Mouse (Mus musculus) kidney, postnatal 4 days (tissue): ENCODE results near the gene Lpar3.

ENCODE experiments used
- DNase-seq, 2 experiments: peaks; one replicate each; pipeline ENCODE4 v3.0.0; 2021; ENCODE audit warnings: mixed read lengths in 2 of 2

Gene Lpar3

DNA sequence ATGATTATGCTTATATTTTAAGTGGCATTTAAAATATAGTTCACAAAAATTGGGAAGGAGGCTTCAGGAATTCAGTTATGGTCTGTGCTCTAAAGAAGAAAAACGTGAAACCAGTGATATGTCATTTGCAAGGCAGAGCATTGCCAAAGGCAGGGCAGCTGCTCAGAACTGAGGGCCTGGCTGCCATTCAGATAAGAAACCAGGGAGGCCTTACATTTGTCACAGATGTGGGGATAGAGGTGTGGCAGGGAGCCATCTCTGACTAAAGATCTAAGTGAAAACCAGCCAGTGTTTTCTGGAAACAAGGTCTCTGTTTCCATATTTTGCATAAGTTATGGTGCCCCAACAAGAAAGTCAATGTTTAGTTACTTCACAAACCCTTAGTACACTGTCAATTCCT, 41.8 kb downstream of the Lpar3 start:
- DNase-seq, result no peak

DNA sequence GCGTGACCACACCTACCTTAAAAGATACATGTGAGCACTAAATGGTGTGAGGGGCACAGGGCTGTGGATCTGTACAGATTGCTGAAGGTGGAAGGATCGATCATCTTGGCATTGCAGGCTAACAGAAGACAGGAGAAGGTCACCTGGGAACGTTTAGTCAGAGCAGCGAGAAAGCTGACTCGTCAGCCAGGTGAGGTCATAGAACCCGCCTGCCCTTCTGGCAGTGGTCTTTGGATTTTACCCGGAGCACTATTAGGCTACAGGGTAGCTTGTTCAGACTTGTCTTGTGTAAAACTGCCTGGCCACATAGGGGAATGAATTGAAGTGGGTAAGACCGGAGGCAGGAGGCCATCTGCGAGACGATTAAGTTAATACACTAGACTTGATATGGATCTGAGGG, 43.4 kb downstream of the Lpar3 start:
- no peak for DNase-seq

DNA sequence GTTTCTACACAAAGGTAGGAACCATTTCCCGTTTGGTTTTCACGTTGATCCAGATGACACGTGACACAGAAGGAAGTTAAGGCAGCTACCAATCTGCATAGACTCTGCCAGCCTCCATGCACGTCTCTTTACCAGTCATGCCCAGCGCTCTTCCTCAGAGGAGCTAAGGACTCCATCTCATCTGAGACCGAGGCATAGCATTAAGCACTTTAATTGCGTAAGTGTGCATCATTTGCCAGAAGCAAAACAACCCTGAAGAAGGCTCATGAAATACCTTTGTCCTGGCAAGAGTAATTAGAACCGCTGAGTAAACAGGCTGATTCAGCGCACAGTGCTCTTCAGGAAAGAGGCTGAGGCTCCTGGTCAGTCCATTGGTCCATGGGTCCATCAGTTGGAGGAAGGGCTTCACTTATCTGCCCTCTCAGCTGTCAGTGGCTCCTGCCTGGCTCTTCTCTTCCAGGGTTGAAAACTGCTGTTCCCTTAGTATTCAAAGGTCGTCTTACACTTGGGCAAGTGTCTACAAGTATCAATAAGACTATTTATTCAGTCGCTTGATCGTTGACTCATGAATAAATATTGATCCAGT, 44.9 kb downstream of the Lpar3 start:
- DNase-seq, result no peak

DNA sequence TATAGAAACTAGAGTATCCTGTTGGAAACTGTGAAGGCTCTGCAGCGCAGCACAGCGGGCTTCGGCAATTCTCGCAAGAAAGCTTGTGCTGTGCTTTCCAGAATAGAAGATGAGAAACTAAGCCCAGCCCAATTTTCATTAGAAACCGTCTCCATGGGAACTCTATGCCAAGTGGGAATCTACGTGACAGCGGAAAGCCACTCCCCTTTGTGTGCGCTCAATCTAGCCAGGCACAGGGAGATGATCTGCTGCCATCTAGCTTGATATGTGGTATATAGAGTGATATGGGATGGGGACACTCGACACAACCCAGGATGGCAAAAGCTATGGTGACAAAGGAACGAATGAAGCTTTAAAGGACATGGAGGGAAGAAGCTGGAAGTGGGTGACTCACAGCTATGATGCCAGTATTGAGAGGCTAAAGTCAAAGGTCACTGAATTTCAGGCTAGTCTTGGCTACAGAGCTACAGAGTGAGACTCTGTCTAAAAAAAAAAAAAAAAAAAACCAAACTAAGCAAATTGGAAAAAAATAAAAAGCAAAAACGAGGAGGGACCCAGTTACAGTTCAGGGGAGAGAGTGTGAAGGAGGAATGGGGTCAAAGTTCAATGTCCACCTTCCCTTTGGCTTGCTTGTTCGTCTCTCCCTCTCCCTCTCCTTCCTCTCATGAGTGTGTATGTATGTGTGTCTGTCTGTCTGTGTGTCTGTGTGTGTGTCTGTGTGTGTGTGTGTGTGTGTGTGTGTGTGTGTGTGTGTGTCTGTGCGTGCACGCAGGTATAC, 47.5 kb downstream of the Lpar3 start:
- DNase-seq, result no peak

DNA sequence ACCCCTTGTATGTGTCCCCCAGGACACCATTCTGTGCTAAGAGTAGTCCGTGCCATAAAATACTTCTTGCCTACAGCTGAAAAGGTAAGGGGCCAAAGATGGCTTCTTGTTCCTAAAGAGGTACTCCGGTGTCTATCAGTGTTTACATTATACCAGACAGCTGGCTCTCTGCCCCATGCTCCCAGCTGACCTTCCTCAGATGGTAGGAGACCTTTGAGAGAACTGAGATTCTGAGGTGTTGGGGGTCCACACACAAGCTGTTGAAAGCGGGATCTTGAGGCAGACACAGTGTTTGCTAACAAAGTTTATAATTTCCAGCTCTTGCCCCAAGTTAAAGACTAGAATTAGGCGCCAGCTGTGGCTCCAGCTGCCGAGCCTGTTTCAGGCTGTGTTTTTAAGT, 53.7 kb downstream of the Lpar3 start:
- no peak for DNase-seq

DNA sequence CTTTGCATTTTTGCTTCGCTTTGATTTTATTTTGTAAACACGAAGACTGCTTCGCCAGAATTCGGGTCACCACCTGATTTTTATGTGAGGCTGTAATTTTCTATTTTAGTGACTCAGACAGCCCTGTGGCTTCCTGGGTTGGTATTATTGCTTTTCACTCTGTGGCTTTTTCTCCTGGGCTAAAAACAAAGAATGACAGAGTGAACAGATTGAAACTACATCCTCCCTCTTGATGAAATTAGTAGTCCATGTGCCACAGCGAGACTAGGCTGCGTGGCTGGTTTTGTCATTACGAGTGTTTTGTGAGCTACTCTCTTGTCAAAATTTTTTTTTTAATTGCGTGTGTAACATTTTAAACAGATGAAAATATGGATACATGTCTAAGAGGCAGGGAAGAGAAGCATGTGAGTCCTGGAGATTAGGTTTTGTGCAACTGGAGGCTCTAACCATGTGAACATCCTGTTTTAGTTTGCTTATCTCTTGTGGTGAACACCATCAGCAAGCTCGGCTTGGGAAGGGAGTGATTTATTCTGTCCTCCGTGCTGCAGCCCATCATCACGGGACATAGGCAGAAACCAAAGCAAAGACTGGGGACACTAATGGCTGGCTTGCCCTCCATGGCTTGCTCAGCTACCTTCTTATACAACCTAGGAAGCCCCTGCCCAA, 54.7 kb downstream of the Lpar3 start:
- DNase-seq, result no peak

DNA sequence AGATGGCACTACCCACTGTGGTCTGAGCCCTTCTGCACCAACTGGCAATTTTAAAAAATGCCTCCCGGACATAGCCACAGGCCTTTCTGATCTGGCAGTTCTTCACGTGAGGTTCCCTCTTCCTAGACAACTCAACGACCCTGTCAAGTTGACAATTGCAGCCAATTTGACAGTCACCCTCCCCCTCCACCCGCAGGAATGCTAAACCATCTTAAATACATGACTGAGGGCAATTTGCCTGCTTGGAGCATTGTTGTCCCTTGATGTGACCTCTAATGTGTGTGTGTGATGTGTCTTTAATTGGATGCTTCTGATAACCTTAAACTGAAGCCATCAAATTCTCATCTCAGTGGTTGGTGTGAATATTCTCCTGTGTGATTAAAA, 55.3 kb downstream of the Lpar3 start:
- no peak for DNase-seq

DNA sequence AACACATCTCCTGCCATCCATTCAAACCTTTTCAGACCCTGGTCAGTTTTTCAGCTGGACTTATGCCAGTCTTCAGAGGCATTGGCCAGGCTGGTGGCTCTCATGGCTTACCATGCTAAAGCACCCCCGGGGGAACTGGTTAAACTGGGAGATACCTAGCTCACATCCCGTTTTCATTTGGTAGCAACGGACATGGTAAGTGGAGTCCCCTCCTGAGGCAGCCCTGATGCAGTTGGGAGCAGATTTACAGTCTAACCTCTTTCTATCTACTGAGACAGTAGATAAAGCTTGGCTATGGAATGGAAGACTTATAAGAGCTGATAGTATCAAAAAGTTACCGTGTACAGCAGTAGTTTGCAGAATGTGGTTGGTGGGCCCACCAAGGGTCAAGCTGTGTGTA, 56.2 kb downstream of the Lpar3 start:
- DNase-seq, result no peak

DNA sequence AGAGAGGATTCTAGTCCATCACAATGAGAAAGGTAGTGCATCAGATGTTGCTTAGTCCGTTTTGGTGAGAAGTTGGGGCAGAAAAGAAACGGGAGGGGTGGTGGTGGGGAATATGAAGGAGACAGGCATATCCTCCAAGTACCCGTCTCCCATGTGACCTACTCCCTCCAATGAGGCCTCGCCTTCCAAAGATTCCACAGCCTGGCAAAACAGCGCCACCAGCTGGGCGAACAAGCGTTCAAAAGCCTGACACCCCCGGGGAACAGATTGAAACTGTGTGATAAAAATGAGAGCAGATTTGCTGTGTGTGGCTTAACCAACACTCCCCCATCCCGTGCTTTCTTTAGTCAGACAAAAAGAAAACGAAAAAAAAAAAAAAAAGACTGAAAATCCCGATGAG, 56.7 kb downstream of the Lpar3 start:
- DNase-seq, result peak; percentile 52 to 62

DNA sequence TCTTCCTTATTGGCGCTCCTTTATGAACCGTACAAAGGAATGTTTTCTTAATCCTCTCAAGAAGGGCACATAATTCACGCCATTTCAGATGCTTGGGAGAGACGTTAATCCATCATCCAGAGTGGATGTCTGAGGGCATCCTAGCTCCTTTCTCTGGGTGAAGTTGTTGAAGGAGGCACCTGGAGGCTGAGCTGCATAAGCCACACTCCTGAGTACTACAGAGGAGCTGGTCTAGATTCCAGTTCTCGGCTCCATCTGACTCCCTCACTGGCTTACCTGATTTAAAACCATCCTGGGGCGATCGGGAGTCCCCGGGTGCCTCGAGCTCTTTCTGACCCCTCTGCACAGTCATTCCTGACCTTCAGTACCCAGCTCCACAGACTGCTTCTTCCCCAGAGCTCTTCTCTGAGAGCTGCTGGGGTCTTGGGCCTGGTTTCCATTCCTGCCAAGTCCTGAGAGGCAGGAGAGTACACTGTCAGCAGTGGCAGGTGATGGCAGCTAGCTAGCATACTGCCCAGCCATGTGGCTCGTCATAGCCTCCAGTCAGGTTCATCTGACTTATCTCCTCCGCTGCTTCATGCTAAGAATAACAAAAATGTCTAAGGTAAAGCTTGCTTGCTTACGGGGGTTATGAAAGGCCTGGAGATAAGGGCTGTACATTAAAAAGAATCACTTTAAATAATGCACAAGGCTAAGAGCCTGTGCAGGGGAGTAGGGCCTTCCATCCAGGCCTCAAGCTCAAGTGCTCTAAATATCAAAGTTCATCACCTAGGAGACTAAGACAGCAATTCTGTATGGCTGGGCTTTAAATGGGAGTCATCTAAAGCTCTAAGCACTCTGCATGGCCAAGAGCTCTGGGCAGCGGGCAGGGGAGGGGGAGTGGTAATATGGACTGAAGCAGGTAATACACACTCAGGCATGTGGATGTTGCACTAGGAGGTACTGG, 57.7 kb downstream of the Lpar3 start:
- no peak for DNase-seq

DNA sequence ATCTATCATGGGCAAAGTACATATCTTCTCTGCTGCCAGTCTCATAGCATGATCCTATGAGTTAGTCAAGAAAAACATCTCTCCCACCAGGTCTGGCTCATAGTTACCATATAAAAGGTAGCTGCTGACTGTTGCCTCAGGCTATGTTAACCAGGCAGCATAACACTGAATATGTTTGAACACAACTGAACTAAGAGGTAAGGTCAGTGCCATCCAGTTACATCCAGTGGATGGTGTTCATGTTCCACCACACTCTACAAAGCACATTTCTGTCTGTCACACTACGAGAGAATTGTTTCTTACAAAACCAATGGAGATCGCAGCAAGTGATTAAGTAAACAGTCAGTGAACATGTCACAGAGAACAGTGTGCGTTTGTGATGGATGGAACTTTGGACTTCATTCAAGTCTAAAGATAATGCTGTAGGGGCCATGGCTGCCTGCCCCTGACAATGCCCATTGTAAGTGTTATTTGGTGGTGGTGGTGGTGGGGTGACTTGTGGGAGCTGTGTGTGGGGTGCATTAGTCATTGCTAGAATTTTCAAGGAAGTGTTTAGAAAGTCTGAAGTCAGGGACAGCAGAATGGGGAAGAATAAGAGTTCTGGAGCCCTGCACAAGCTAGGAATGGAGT, 63.1 kb downstream of the Lpar3 start:
- DNase-seq, result no peak

DNA sequence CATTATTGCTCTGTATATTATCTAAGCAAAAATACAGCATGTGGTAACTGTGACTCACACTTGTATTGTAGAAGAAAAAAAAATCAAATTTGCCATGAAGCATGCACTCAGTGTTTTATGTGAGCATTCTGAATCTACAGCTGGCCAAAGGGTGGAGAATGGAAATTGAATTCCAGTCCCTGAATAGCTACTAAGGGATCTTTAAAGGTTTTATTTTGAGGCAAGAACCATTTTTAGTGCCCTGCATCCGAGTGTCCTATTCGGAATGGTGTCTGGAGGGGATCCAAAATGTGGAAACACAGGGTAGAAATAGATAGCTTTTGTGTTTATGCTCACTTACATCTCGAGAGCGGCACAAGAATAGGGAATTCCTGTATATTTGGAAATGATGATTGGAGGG, 65.4 kb downstream of the Lpar3 start:
- no peak for DNase-seq

DNA sequence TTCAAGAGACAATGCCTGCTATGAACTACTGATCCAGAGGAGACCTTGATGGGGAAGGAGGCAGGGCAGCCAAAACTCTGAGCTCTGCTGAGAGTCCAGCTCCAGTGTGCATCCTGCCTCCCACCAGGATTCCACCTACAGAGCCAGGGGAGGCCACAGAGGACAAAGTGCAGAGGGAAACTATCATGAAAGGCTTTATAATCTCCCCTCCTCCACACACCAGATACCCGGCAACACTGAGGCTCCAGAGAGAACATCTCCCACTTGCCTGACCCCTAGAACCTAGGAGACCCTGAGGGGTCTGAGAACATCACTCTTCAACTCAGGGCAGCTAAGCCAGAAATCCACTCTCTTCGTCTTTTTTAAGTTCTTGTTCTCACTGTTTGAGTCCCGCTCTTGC, 71.2 kb downstream of the Lpar3 start:
- DNase-seq, result no peak

DNA sequence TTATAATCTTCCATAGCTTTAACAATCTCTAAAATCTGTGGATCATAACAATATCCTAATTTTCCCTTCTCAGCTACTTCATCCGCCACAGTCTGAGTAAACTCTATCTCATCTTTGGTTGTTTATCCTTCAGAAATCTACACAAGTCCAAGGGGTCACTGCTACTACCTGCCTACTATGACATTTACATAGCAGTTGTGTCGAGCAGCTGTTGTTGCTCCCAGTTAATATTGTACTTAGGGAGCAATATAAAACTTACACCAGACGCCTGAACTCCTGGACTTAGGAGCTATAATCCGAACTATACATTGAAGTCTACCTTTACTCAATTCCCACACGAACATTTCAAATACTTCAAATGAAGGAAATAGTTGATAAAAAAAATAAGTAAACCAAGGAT, 71.8 kb downstream of the Lpar3 start:
- DNase-seq, result no peak

DNA sequence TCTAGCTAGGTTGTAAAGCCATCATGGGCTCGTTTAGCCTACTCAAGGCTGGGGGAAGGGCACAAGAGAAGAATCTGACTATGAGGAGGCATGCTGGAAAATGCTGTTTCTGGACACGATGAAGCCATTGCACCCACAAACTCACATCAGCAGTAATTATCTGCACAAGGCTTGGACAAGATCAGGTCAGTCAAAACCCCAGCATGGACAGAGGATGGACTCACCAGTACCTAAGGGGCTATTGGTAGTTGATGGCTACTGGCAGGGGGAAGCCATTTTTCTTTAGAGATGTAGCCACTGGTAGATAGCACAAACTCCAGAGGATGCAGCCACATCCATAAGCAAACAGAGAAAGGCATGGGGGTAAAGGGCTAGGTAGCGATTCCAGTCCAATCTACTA, 81.7 kb downstream of the Lpar3 start:
- no peak for DNase-seq

DNA sequence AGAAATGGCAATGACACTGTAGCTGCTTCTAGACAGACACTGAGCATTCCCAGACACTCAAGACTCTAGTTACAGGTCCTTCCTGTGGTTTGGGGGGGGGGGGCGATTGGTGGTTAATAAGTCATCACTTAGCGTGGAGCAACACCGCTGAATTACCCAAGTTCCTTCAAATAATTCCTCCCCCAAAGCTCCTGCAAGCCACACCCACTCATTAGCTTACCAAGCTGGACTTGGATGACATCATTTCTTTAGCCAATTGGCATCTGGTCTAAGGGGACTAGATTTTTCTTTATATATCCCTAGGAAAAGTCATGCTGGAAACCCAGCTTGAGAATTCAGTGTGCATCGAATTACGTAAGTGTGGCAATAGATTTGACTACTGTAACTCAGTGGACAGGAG, 82.4 kb downstream of the Lpar3 start:
- no peak for DNase-seq

DNA sequence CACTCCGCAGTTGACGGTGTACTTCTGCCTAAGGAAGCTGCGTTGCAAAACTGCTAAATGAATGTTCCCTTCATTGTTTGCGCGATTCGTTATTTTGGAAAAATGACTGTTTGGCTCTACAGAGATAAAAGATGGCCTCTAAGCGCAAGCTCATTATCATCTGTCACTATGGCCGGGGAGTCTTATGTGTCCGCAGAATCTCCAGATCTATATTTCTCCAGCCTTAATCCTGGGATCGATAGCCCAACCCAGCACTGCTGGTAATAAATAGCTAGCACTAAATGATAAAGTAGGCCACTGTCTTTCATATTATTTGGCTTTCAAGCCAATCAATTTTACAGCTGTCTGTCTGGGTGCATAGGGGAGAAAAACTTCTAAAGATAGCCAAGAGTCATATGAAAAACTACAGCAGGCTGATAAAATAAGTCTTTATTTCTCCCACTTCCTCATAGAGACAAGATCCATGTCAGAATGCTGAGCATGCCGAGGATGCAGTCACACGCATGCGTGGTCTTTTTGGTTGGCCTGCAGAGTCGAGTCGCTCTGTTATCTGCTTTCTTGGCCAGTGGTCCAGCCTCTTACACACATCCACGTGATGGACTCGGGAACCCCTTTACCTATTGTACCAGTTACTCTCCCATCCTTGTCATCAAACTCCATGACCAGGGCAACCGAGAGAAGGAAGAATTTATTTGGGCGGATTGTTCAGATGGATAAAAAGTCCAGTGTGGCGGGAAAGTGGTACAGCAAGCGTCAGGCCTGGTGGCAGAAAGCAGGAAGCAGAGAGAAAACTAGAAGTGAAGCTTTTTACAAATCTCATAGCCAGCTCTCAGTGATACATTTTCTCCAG, 84.0 kb downstream of the Lpar3 start:
- DNase-seq, result no peak

DNA sequence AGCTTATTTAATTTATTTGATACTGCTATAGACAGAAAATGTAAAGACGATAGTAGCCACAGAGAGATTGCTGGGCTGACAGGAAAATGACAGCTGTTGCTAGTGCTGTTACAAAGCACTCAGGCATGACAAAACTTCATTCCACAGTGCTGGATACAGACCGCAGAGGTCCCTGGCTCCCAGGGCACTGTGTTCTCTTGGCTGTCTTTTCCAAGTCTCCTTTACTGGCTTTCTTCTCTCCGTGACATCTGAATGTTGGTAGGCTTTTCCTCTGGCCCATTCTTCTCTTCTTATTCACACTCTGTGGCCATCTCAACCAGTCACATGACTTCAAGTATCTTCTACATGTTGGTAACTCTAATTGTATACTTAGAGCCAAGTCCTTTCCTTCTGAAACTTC, 86.6 kb downstream of the Lpar3 start:
- no peak for DNase-seq

DNA sequence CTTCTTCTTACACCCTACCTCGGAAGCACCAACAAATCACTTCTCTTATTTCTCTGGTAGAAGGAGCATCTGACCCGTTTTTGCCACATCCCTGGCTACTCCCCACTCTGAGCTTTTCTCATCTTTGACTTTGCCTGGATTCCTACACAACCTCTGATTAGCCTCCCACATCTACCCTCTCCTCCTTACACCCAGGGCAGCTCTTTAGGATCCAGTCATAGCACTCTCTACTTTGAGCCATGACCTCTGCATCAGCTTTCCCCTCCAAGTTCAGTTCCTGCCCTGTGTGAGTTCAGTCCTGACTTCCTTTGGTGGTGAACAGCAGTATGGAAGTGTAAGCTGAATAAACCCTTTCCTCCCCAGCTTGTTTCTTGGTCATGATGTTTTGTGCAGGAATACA, 87.1 kb downstream of the Lpar3 start:
- no peak for DNase-seq

DNA sequence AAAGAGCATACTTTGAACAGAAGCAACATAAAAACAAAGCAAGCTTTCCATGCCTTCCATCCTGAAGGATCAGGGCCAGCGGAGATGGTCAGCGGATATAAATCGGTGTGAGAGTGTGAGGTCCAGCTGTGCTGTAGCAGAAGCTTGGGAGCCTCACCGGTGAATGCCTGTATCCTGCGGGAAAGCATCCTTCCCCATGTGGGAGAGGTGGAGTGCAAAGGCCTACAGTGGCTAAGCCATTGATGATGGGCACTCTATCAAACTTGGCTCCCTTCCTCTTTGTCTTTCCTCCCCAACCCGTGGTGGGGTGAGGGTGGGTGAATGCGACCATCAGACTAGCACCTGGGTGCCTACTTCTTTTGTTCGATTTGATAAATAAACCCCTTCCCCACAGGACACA, 88.8 kb downstream of the Lpar3 start:
- DNase-seq, result no peak

DNA sequence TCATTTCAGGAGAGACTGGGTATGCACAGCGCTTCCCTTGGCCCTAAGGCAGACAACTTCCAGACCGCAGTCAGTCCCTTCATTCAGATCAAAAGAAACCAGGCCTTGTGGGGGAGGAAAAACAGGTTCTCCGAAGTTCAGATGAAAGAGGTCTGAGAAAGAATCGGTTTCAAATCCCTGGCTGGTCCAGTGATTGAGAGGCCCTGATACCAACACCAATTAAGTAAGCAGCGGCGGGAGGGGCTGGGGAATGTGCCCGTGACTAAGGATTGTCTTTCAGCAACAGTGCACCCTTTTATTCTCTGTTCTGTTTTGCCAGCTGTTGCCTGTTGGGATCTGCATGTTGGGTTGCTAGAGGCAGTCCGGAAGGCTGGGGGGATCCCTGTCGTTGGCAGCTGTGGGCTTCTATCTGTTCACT, 90.4 kb downstream of the Lpar3 start:
- peak; percentile 29 to 52 for DNase-seq

DNA sequence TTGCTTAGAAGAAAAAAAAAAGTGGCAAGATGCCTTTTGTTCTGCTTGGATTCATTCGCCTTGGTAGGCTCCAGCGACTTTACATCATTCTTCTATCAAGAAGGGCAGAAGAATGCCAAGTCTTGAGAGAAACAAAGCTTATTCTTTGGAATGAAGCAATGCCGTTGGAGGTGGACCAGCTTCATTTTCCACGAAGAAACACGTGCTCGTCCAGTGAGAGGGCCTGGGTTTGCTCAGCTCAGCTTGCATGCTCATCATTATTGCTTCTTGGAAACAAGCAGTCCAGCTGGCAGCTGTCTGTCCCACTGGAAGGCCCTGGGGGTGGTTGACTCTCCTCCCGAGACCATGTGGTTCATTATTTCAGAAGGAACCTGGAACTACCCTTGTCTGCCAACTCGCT, 94.7 kb downstream of the Lpar3 start:
- no peak for DNase-seq
